Comparison of ENCODE assay signal across 11 mouse cellular contexts in the genomic region with DNA sequence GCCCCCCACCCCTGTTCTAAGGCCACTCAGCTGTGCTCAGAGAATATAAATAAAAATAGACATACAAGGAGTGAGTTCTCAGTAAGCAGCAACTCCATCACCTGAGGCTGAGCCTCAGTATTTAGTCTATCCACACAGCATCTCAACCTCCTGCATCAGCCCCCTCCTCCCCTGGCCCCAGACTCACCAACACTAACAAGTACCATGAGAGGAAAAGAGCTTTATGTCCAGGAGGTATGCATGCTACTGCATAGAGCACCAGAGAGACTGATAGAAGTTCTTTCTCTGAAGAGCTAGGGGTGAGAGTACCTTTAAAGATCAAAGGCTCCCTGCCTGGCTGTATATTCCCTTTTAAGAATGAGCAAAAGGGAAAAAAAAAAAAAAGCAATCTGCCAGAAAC.
"Had no signal": no experiment of that assay in that cellular context is flagged by ENCODE, and none has a peak within 500 bp of the region (broad histone marks: within the 10 kb centered on the region; RNA-seq: fewer than 3 reads in every experiment).

No protein-coding gene starts in this region.

- H3K4me2 ChIP-seq: intestine, embryonic 15.5 days; kidney, embryonic 15.5 days; liver, embryonic 12.5 days; lung, embryonic 14.5 days; midbrain, embryonic 12.5 days had no signal

- H3K4me1 ChIP-seq: intestine, embryonic 15.5 days; liver, embryonic 12.5 days; midbrain, embryonic 12.5 days had no signal

- H3K4me3 ChIP-seq: intestine, embryonic 15.5 days; kidney, embryonic 15.5 days; liver, embryonic 12.5 days; midbrain, embryonic 12.5 days had no signal

- H3K27me3 ChIP-seq: intestine, embryonic 15.5 days; kidney, embryonic 15.5 days; liver, embryonic 12.5 days; midbrain, embryonic 12.5 days had no signal

- H3K36me3 ChIP-seq: intestine, embryonic 15.5 days; kidney, embryonic 15.5 days; liver, embryonic 12.5 days; midbrain, embryonic 12.5 days had no signal

- ATAC-seq: intestine, embryonic 15.5 days; liver, embryonic 12.5 days had no signal

- DNase-seq: kidney, adult 2 months; kidney, postnatal 14 days; lung, embryonic 14.5 days; lung, postnatal 10 days; lung, postnatal 4 days; right cerebral cortex, postnatal 25 days; thymus, postnatal 36 days had no signal

- H3K27ac ChIP-seq: intestine, embryonic 15.5 days; kidney, embryonic 15.5 days; liver, embryonic 12.5 days; midbrain, embryonic 12.5 days had no signal

- H3K9ac ChIP-seq: intestine, embryonic 15.5 days; kidney, embryonic 15.5 days; liver, embryonic 12.5 days; lung, embryonic 14.5 days; midbrain, embryonic 12.5 days had no signal

- H3K9me3 ChIP-seq: intestine, embryonic 15.5 days; kidney, embryonic 15.5 days; liver, embryonic 12.5 days; midbrain, embryonic 12.5 days had no signal
